ENCODE assay signal across 19 mouse cellular contexts in genomic region chr10:88968586-88968985, GRCm38 (mm10).
"Had no signal": no experiment of that assay in that cellular context is flagged by ENCODE, and none has a peak within 500 bp of the region (broad histone marks: within the 10 kb centered on the region; RNA-seq: fewer than 3 reads in every experiment).

No protein-coding gene starts in this region.

- DNase-seq: kidney, postnatal 25 days; left cerebral cortex, postnatal 4 days; liver, postnatal 0 days; retina, postnatal 1 day; right cerebral cortex, postnatal 25 days; spleen, adult 18-20 months; thymus, adult 2 months; thymus, postnatal 14 days; thymus, postnatal 4 days had no signal

- H3K4me1 ChIP-seq: limb, embryonic 12.5 days; limb, embryonic 15.5 days; megakaryocyte, embryonic 14.5 days; midbrain, embryonic 10.5 days; midbrain, embryonic 13.5 days; neural tube, embryonic 13.5 days; stomach, embryonic 15.5 days had no signal

- H3K4me3 ChIP-seq: limb, embryonic 12.5 days; limb, embryonic 15.5 days; midbrain, embryonic 10.5 days; midbrain, embryonic 13.5 days; myocyte; neural tube, embryonic 13.5 days; stomach, embryonic 15.5 days had no signal

- H3K9me3 ChIP-seq: limb, embryonic 15.5 days; megakaryocyte, embryonic 14.5 days; neural tube, embryonic 13.5 days; stomach, embryonic 15.5 days had no signal

- H3K27me3 ChIP-seq: limb, embryonic 12.5 days; limb, embryonic 15.5 days; megakaryocyte, embryonic 14.5 days; midbrain, embryonic 13.5 days; neural tube, embryonic 13.5 days; stomach, embryonic 15.5 days had no signal

- H3K36me3 ChIP-seq: limb, embryonic 12.5 days; limb, embryonic 15.5 days; midbrain, embryonic 10.5 days; midbrain, embryonic 13.5 days; neural tube, embryonic 13.5 days; stomach, embryonic 15.5 days had no signal

- H3K27ac ChIP-seq: kidney, postnatal 0 days; limb, embryonic 12.5 days; limb, embryonic 15.5 days; liver, embryonic 14.5 days; midbrain, embryonic 10.5 days; midbrain, embryonic 13.5 days; neural tube, embryonic 13.5 days; stomach, embryonic 15.5 days had no signal
